Mouse (Mus musculus) embryonic fibroblast, embryonic 13.5 days (primary cell): ENCODE results near the gene Gm26620.

Experiments used
- CTCF ChIP-seq: IDR thresholded peaks from 2 replicates; pipeline ENCODE4 v1.5.1; 2011; ENCODE audit warnings: mild to moderate bottlenecking, control low read depth, low read length, moderate library complexity, borderline replicate concordance; ENCODE audit not compliant: insufficient read depth
- POLR2A ChIP-seq: IDR thresholded peaks from 2 replicates; pipeline ENCODE4 v1.6.1; 2011; ENCODE audit warnings: low read depth, mild to moderate bottlenecking, control low read depth, low read length, moderate library complexity

DNA sequence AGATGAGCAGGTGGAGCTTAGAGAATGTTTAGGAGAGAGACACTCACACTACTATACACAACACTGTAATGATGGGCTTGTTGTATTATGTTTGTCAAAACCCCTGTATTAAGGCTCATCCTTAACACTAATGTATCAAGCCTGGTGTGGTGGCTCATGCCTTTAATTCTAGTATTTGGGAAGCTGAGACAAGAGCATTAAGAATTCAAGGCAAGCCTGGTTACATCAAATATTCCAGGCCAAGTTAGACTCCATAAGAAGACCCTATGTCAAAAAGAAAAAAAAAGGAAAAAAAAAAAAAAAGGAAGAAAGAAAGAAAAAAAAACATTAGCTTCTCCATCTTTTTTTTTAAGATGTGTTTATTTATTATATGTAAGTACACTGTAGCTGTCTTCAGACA is 20.6 kb upstream of the Gm26620 start:
- no peak for TF ChIP-seq CTCF
- TF ChIP-seq POLR2A, result no peak
